Mouse (Mus musculus) liver, embryonic 11.5 days (tissue): ENCODE data around the gene Fam181a. TPM values are rescaled to one million over a fixed set of nuclear protein-coding genes. Genes with fewer than 3 reads are reported as not detected.

Experiments
- ATAC-seq: fragments of 200-750 bp; cut with Nextera tagmentation; replicated peaks from 2 replicates; pipeline ENCODE4 v1.8.0; 2017; ENCODE audit warnings: moderate number of reproducible peaks, mild to moderate bottlenecking, moderate TSS enrichment, moderate library complexity; ENCODE audit not compliant: low FRiP score
- DNase-seq: peaks from one replicate; pipeline ENCODE4 v3.0.0-alpha.2; 2017; ENCODE audit warnings: low spot score
- H3K27ac ChIP-seq: fragments of 300-500 bp; sonication (generic); 2 replicates; pipeline ENCODE4 v1.5.1; 2014; ENCODE audit warnings: mild to moderate bottlenecking, low read depth, low read length, control low read depth
- H3K27me3 ChIP-seq: fragments of 300-500 bp; sonication (generic); replicated peaks from 2 replicates; pipeline ENCODE4 v1.6.1; 2014; ENCODE audit warnings: low read length, mixed read lengths; ENCODE audit not compliant: control insufficient read depth, insufficient read depth
- H3K36me3 ChIP-seq: fragments of 300-500 bp; sonication (generic); 2 replicates; pipeline ENCODE4 v1.6.1; 2014; ENCODE audit warnings: mild to moderate bottlenecking, low read length, moderate library complexity, mixed read lengths; ENCODE audit not compliant: control insufficient read depth, insufficient read depth
- H3K4me1 ChIP-seq: fragments of 300-500 bp; sonication (generic); replicated peaks from 2 replicates; pipeline ENCODE4 v1.6.1; 2014; ENCODE audit warnings: low read length, mixed read lengths; ENCODE audit not compliant: control insufficient read depth, insufficient read depth
- H3K4me2 ChIP-seq: fragments of 300-500 bp; sonication (generic); 2 replicates; pipeline ENCODE4 v1.6.1; 2014; ENCODE audit warnings: mild to moderate bottlenecking, control low read depth, moderate library complexity
- H3K4me3 ChIP-seq: fragments of 300-500 bp; sonication (generic); 2 replicates; pipeline ENCODE4 v1.5.1; 2014; ENCODE audit warnings: low read depth, low read length, control low read depth
- H3K9ac ChIP-seq: fragments of 300-500 bp; sonication (generic); 2 replicates; pipeline ENCODE4 v1.6.1; 2014; ENCODE audit warnings: low read depth, low read length, control low read depth
- H3K9me3 ChIP-seq: fragments of 300-500 bp; sonication (generic); 2 replicates; pipeline ENCODE4 v1.6.1; 2016; ENCODE audit warnings: low read length, inconsistent platforms, mixed read lengths; ENCODE audit not compliant: control insufficient read depth
- WGBS: fragments of 180-500 bp; shearing (Covaris S2); extraction: QIAGEN DNeasy Blood & Tissue Kit; methylation state at CpG from one replicate; pipeline ENCODE4 v1.1.7; 2014; 5-methylcytosine and 5-hydroxymethylcytosine counted together
- polyA plus RNA-seq: library from polyadenylated mRNA; unstranded; fragments of >200 nt; fragmentation: Nextera tagmentation; extraction: Ambion mirVana; gene quantifications from 2 replicates; pipeline ENCODE4 v1.2.1, GENCODE M21; 2014

Gene Fam181a
- polyA plus RNA-seq, 1 experiment from 2014 or later = not detected

DNA sequence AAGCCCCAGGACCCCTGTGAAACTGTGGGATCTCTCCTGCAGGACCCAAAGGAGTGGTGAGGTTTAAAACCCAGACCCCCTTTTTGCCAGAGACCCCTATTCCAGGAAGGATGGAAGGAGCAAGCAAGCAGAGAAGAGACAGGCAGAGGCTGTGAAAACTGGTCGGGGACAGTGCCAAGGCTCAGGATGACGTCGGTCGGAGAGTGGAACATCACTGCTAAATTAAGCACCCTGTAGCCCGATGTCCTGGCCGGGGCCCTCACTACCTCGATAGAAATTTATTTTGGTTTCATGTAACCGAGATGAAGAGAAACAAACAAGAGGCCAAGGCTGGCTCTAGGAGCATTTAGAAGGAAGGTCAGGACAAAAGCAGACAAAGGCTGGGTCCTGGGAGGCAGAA, 47.4 kb downstream of the Fam181a start:
- Histone ChIP-seq H3K4me2 (no peak overlapping the region), H3K9me3 (no peaks in the 10 kb centered on the region), H3K9ac (no peak overlapping the region), H3K27ac (no peak overlapping the region), H3K4me3 (no peak overlapping the region), H3K4me1 (no peaks in the 10 kb centered on the region), H3K27me3 (no peaks in the 10 kb centered on the region), H3K36me3 (no peaks in the 10 kb centered on the region)
- DNase-seq = no peak
- 75% methylated on average over 8 of the region's 8 CpGs for WGBS
- ATAC-seq = no peak

DNA sequence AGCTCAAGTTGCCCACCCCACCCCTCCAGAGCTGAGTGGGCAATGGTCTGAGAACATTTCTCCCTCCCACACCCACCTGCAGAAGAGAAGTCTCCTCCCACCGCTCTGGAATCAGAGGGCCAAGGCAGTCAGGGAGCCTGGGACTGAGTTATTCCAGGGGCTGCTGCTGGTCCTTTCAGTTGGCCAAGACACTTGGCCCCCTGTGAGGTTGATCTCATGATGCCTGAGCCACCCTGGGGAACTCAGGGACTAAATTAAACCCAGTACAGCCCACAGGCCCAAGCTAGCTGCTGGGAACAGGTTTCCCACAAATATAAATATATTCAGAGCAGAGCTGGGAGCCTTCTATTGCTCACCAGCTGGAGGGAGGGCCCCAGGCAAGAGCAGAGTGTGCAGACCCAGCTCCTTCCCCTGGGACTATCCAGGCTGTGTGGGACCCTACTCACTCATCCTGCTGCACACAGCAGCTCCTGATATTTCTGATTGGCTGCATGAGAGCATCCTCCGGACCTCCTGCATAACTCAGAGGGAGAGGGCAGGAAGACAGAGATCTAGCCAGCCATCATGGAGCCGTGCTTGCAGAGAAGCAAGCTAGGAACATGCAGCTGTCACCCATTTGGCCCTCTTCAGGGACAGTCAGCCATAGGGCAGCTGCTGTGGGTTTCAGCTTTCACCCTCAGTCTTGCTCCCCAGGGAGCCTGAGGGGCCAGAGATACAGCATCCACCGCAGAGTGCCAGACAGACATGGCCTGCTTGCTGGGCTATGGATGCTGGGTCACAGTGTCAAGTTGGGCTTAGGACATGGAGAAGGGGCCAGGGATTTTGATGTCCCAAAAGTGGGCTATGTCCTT, 48.4 kb downstream of the Fam181a start:
- Histone ChIP-seq H3K4me3 (no peak overlapping the region), H3K9me3 (no peaks in the 10 kb centered on the region), H3K27ac (no peak overlapping the region), H3K27me3 (no peaks in the 10 kb centered on the region), H3K36me3 (no peaks in the 10 kb centered on the region), H3K4me1 (no peaks in the 10 kb centered on the region), H3K9ac (no peak overlapping the region), H3K4me2 (no peak overlapping the region)
- 54% methylated on average over 4 of the region's 4 CpGs for WGBS
- DNase-seq = no peak
- no peak for ATAC-seq

DNA sequence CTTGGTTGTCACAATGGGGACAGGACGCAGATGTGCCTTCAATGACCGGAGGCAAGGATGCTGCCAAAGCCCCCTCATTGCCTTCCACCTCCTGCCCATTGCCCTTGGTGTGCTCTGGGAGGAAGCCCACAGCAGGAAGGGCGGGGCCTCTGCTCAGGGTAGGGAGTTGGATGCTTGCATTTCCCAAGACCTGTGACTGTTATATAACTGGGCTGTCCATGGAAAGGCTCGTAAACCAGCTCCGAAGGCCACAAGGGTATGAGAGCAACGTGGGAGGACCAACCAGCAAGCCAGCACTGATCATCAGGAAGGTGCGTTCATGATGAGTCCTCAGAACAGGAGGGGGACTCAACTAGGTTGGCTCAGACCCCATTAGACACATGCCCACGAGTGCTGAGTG, 50.0 kb downstream of the Fam181a start:
- H3K9ac ChIP-seq = no peak overlapping the region
- H3K36me3 ChIP-seq = no peaks in the 10 kb centered on the region
- DNase-seq (no peak), ATAC-seq (no peak)
- H3K27ac ChIP-seq = no peak overlapping the region
- no peaks in the 10 kb centered on the region for H3K27me3 ChIP-seq
- no peak overlapping the region for H3K4me2 ChIP-seq
- no peak overlapping the region for H3K4me3 ChIP-seq
- H3K9me3 ChIP-seq = no peaks in the 10 kb centered on the region
- no peaks in the 10 kb centered on the region for H3K4me1 ChIP-seq
- WGBS = 79% methylated on average over 8 of the region's 8 CpGs

DNA sequence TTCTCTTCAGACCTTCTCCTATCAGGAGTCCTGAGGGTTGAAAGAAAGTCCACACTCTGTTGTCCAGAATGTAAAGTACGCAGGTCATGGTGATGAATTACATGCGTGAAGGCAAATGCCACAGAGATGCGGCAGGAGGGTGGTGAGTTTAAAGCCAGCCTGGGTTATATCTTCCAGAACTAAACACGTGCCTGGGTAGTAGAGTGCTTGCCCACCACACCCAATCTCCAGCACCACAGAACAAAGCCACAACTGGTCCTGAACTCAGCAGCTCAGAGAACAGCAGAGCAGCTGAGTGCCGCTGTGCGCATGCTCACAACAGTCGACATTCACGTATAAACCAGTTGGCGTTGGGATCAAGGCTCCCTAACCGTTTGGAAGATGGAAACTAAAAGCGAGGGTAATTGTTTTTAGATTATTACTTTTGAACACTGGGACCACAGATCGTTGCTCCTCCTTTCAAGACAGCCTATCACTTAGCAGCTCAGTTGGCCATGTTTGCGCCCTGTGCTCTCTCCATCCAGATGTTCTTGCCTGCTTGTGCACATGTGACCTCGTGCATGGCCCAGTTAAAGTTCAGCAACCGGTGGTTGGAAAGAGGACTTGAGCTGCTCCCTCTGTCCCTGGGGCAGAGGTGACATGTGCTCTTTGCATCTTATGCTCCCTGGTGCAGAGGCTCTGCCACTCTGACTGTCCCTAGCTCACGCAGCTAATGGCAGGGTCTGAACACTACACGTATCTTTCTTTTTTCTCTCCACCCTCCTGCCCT, 50.9 kb downstream of the Fam181a start:
- Histone ChIP-seq H3K9me3 (no peaks in the 10 kb centered on the region), H3K27ac (no peak overlapping the region)

DNA sequence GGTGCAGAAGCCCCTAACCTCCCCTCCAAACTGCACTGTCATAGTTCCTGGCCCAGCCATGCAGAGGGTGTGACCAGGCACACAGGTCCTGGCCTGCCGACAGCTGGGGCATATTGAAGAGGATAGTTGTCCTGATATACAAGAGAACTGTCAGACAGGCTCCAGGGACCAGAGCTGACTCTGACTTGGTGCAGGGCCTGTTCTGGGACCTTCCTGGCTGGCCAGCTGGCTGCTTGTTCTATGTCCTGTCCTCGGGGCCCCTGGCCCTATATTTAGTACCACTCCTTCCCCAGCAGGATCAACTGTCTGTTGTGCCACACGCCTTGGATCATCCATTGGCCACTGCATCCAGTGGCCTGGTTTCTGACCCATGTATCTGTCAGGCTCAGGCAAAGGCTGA, 51.6 kb downstream of the Fam181a start:
- Histone ChIP-seq H3K4me2 (no peak overlapping the region), H3K4me3 (no peak overlapping the region), H3K27me3 (no peaks in the 10 kb centered on the region), H3K9me3 (no peaks in the 10 kb centered on the region), H3K36me3 (no peaks in the 10 kb centered on the region), H3K9ac (no peak overlapping the region), H3K27ac (no peak overlapping the region), H3K4me1 (no peaks in the 10 kb centered on the region)
- no peak for ATAC-seq
- DNase-seq = no peak
- 70% methylated on average over 3 of the region's 3 CpGs for WGBS

More for the DNA sequence above, 50.9 kb downstream of the Fam181a start:
- Histone ChIP-seq H3K4me1 (no peaks in the 10 kb centered on the region), H3K9ac (no peak overlapping the region), H3K36me3 (no peaks in the 10 kb centered on the region), H3K4me3 (no peak overlapping the region), H3K27me3 (no peaks in the 10 kb centered on the region), H3K4me2 (no peak overlapping the region)
- WGBS = 87% methylated on average over 17 of the region's 17 CpGs
- no peak for DNase-seq
- ATAC-seq = no peak

Other genes starting within 250 kb of the Fam181a start
- gene Prima1, start 68.8 kb upstream of the Fam181a start, polyA plus RNA-seq = 0.32 TPM in 1 of 2 replicates, not detected in the other
- 1.2 and 2.8 TPM in 2 replicates for gene Asb2, start 45.0 kb downstream of the Fam181a start, polyA plus RNA-seq
- 15.9 and 20.2 TPM in 2 replicates for gene Otub2, start 77.7 kb downstream of the Fam181a start, polyA plus RNA-seq
- 0.25 and 0.80 TPM in 2 replicates for gene 9330161L09Rik, start 96.8 kb downstream of the Fam181a start, polyA plus RNA-seq
- gene Ddx24, start 114.9 kb downstream of the Fam181a start, polyA plus RNA-seq = 94.0 and 97.0 TPM in 2 replicates
- 6.6 and 6.8 TPM in 2 replicates for gene Ifi27, start 123.2 kb downstream of the Fam181a start, polyA plus RNA-seq
- 1.2 and 1.5 TPM in 2 replicates for gene Ifi27l2a, start 132.7 kb downstream of the Fam181a start, polyA plus RNA-seq
- not detected in 2 replicates for gene Ifi27l2b, start 146.2 kb downstream of the Fam181a start, polyA plus RNA-seq
- 3.2 and 3.3 TPM in 2 replicates for gene Ppp4r4, start 221.3 kb downstream of the Fam181a start, polyA plus RNA-seq